Mouse (Mus musculus): ENCODE measurements around the gene Smpdl3b.
"Not testable (repeated sequence)": the region's sequence is repeated elsewhere in the genome, so short reads cannot be mapped to it uniquely, and the experiment has no call there.

Gene Smpdl3b

GRCm38 (mm10) chr4:132756974-132757373 is at the start of gene Smpdl3b:
TSS of gene Smpdl3b (minus strand) at chr4:132757252.
- peak; percentile 42 to 43 for DNase-seq

GRCm38 (mm10) chr4:132806620-132807191 is 49.7 kb upstream of the Smpdl3b start:
- no peak for DNase-seq

GRCm38 (mm10) chr4:132805599-132806197 is 48.6 kb upstream of the Smpdl3b start:
- no peak for DNase-seq

- DNase-seq, result no peak
Observed at GRCm38 (mm10) chr4:132805146-132805545, 48.1 kb upstream of the Smpdl3b start.

GRCm38 (mm10) chr4:132804331-132804730 is 47.3 kb upstream of the Smpdl3b start:
- no peak for DNase-seq

GRCm38 (mm10) chr4:132803876-132804275 is 46.8 kb upstream of the Smpdl3b start:
- no peak for DNase-seq

GRCm38 (mm10) chr4:132803212-132803611 is 46.2 kb upstream of the Smpdl3b start:
- DNase-seq, result no peak

GRCm38 (mm10) chr4:132802171-132802637 is 45.2 kb upstream of the Smpdl3b start:
- DNase-seq, result no peak

GRCm38 (mm10) chr4:132801176-132802077 is 44.4 kb upstream of the Smpdl3b start:
- no peak for DNase-seq

- DNase-seq, result no peak
Observed at GRCm38 (mm10) chr4:132799845-132800244, 42.8 kb upstream of the Smpdl3b start.

GRCm38 (mm10) chr4:132798666-132799065 is 41.6 kb upstream of the Smpdl3b start:
- not testable (repeated sequence) for DNase-seq

GRCm38 (mm10) chr4:132798028-132798427 is 41.0 kb upstream of the Smpdl3b start:
- no peak for DNase-seq

- no peak for DNase-seq
Observed at GRCm38 (mm10) chr4:132797461-132797860, 40.4 kb upstream of the Smpdl3b start.

- DNase-seq, result peak in 1 of 2 experiments; percentile 9
Observed at GRCm38 (mm10) chr4:132796196-132796886, 39.3 kb upstream of the Smpdl3b start, which contains the start of gene Themis2. TSS of gene Themis2 (minus strand) at chr4:132796387.

GRCm38 (mm10) chr4:132795171-132795570 is 38.1 kb upstream of the Smpdl3b start:
- DNase-seq, result no peak

GRCm38 (mm10) chr4:132794760-132795159 is 37.7 kb upstream of the Smpdl3b start:
- no peak for DNase-seq

GRCm38 (mm10) chr4:132794028-132794427 is 37.0 kb upstream of the Smpdl3b start:
- DNase-seq, result no peak

- DNase-seq, result not testable (repeated sequence)
Observed at GRCm38 (mm10) chr4:132793322-132794004, 36.4 kb upstream of the Smpdl3b start.

GRCm38 (mm10) chr4:132789731-132790130 is 32.7 kb upstream of the Smpdl3b start:
- DNase-seq, result no peak

GRCm38 (mm10) chr4:132785228-132785627 is 28.2 kb upstream of the Smpdl3b start:
- no peak for DNase-seq

- DNase-seq, result no peak
Observed at GRCm38 (mm10) chr4:132783732-132784131, 26.7 kb upstream of the Smpdl3b start.

- DNase-seq, result no peak
Observed at GRCm38 (mm10) chr4:132780288-132780687, 23.2 kb upstream of the Smpdl3b start.
